Mouse (Mus musculus) spleen, postnatal 14 days (tissue): ENCODE measurements around the gene Pla2g3.

ENCODE experiments used
- DNase-seq, 2 experiments: peaks; one replicate each; pipeline ENCODE4 v3.0.0; 2021 to 2022; ENCODE audit warnings: low spot score in 2 of 2

Pla2g3 gene

DNA sequence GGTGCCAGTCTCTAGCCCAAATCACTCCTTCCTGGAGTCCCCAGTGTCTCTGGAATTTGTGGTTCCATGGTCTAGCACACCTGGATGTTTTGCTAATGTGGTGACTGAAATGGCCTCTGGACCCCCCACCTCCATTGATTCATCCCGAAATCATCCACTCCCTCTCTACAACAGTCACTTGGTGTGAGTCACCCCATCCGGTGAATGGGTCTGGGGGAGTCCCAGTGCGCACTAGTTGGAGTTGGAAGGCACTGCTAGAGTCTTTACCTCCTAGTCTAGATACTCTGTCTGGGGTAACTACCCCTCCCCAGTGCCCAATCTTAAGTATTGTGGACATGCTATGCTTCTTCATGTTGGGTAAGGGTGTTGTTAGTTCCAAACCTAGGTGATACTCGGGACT is 50.3 kb downstream of the Pla2g3 start:
- no peak for DNase-seq

GRCm38 (mm10) chr11:3539111-3539825 is 51.2 kb downstream of the Pla2g3 start:
- DNase-seq: peak; percentile 55 to 68

DNA sequence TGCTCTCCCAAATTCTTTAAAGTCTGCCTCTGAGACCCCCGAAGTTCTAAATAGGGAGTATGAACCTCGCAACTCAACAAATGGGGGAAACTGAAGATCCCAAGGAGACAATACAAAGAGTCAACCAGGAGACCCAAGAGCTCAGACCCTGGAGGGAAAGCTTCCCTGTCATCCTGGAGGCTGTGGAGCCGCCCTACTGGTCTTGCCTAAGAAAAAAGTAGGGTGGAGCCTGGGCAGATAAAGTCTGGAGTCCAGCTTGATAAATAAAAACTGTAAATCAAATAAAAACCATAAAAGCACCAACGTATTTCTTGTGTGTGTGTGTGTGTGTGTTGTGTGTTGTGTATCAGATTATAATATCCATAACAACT is 51.7 kb downstream of the Pla2g3 start:
- DNase-seq: no peak

DNA sequence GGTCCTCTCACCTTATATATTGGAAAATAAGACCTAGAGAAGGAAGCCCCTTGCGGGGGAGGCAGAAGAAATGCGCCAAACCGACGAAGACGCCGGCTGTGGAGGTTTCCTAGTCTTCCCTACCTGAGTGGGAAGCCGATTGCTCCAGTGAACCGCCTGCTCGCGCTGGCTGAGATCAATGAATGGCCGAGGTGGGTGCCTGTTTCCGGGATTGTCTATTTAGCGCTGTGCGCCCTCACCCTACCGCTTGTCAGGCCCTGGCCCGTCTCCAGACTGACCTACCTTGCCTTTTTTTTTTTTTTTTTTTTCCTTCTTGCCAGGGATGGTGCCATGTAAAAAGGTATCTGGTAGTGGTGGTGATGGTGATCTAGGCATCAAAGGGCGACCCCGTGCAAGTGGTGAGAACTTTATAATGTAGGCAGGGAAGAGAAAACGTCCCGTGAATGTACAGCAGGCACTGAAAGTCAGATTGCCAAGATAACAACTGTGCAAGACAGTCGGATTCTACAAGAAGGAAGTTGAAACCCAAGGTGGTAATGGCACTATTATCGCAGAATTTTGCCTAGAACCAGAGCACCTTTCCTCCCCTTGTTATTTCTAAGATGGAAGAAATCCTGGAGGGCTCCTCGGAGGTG is 52.5 kb downstream of the Pla2g3 start, which contains the start of gene Smtn:
TSS of gene Smtn (minus strand) at position 162 of the 635 bp plus-strand sequence.
- no peak for DNase-seq

- no peak for DNase-seq
Observed at GRCm38 (mm10) chr11:3541932-3542331, 53.8 kb downstream of the Pla2g3 start.

DNA sequence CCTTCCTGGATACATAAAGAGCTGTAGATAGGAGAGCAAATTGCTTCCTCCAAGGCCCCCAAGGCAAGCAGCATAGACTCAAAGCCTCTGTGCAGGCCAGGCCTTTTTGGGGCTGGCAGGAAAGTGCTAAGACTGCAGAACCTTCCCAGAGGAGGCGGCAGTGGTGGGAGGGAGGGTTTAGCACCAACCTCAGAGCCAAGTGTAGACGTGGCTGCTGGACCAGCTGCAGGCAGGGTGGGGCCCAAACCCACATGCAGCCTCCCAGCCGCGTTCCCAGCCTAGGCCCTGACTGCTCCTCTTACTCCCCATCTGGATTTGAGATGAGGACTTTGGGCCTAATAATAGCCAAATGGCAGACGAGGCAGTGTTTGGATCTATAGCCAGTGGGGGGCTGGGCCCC is 54.9 kb downstream of the Pla2g3 start:
- no peak for DNase-seq

- DNase-seq: no peak
Observed at GRCm38 (mm10) chr11:3544409-3544808, 56.3 kb downstream of the Pla2g3 start.

GRCm38 (mm10) chr11:3545531-3546241 is 57.6 kb downstream of the Pla2g3 start:
- DNase-seq: no peak

DNA sequence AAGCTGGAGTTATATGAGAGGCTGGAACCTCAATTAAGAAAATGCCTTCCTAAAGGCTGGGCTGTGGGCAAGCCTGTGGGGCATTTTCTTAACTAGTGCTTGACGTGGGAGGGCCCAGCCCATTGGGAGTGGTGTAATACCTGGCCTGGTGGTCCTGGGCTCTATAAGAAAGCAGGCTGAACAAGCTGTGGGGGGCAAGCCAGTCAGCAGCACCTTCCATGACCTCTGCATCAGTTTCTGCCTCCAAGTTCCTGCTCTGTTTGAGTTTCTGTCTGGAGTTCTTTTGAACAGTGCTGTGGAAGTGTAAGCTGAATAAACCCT is 58.1 kb downstream of the Pla2g3 start:
- DNase-seq: no peak

- no peak for DNase-seq
Observed at GRCm38 (mm10) chr11:3547047-3547446, 59.0 kb downstream of the Pla2g3 start.

GRCm38 (mm10) chr11:3547969-3548368 is 59.9 kb downstream of the Pla2g3 start:
- no peak for DNase-seq

DNA sequence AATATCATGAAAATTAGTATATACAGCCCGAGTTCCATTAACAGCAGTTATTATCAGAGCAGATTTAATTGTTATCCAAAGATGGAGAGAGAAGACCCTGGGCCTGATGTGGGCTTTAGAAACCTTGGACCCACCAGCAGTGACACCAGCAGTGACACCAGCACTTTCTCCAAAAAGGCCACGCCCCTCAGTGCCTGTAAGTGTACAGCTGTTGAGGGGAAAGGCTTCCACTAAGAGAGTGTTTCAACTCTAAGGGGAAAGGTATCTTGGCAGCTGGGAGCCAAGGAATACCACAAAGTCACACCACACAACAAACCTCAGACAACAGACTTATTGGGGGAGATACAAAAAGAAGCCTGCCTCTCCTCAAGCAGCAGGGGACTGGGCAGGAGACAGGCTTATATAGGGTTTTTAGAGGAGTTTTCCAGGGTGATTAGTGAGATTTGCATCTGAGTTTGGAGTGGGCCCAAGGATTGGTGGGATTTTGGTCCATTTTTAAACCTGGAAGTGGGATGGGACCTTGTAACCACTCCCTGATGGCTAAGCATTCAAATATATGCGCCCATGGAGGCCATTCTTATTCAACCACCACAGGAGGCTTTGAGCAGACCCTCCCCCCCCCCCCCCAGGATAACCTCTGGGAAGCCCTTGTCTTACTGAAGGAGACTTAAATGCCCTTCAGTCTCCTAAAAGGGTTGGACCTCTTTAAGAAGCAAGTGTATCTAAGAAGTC is 60.6 kb downstream of the Pla2g3 start:
- no peak for DNase-seq
